Mouse (Mus musculus): ENCODE measurements around the gene Htra3. TPM values are rescaled to one million over a fixed set of nuclear protein-coding genes. Genes with fewer than 3 reads are reported as not detected.
A peak's percentile ranks its signal among the peaks of the same experiment; 100 is the strongest.

The Htra3 gene
- polyA plus RNA-seq, 1 experiment from 2014 or later = 22.4 TPM

DNA sequence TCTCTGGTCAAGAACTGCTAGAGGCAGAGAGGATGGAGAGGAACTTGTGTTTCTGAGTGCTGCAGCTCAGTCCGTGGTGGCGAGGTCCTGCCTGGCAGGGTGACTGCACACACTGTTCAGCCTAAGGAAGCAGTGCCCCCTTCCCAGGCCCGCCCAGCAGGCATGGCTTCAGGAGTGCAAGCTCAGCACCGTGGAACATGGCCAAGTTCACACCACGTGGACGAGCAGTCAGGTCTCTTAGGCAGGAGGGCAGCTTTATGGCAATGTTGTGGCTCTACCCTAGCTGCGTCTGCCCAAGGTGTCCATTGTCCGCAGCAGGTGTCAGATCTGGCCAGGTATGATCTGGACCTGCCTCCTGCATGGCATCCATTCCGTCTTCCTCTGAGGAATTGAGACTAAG lies 68.4 kb downstream of the Htra3 start:
- no peaks in the 10 kb centered on the region for H3K9me3 ChIP-seq (replicated peaks; ENCODE audit: low read length)
- no peaks in the 10 kb centered on the region for H3K27me3 ChIP-seq (ENCODE audit: insufficient read depth, low read length)
- H3K4me2 ChIP-seq (ENCODE audit: low read length) = no peak overlapping the region
- H3K9ac ChIP-seq (ENCODE audit: low read depth, low read length) = no peak overlapping the region
- H3K4me3 ChIP-seq (replicated peaks; ENCODE audit: low read depth, low read length) = no peak overlapping the region
- peaks cover 3% of the 10 kb centered on the region; the same call in 1 of the 2 replicates for H3K36me3 ChIP-seq (ENCODE audit: insufficient read depth, low read length)
- TF ChIP-seq CTCF (IDR thresholded peaks at IDR 0.05; ENCODE audit: low read depth) = no peak
- H3K27ac ChIP-seq = no peak overlapping the region
- WGBS = 65% methylated on average over 9 of the region's 9 CpGs
- H3K4me1 ChIP-seq (replicated peaks; ENCODE audit: insufficient read depth, low read length) = peaks cover 14% of the 10 kb centered on the region; the same call in 1 of the 2 replicates
- ATAC-seq (replicated peaks; ENCODE audit: low FRiP score, low read depth) (peak; percentile 45; the same call in 1 of the 2 replicates), DNase-seq (ENCODE audit: low spot score) (no peak)

DNA sequence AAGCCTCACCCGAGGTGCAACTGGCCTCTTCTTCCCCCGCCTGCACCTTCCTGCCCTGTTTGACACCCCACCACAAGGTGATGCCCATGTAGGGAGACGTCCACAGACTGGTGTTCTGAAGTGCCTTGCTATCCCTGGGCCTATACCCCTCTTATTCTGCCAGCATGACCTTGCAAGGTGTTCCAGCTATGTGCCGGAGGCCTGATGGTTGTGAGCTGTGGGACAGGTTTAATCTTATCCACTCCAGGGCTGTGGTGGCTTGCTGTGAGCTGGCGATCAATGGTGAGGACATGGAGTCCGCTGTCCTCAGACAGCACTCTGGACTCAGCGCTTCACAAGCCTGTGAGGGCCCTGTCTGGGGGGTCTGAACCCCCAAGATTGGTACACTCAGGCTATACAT lies 69.2 kb downstream of the Htra3 start:
- WGBS = 93% methylated on average over 7 of the region's 7 CpGs

DNA sequence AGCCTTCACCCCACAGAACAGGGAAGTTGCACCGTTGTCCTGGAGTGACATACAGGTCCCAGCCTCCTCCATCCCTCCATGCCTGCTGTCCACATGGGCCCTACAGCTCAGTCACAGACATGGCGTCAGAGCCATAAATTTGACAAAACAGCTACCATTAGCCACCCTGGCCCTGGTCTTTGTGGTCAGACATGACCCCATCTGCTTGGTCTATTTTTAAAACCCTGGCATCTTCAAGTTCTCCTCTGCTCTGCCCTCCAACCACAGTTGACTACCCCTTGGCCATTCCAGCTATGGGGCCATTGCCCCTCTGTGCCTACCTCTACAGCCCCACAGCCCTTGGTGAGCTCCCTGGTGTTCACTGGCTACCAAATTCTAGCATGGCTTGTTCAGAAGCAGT lies 69.6 kb downstream of the Htra3 start:
- Histone ChIP-seq H3K4me2 (ENCODE audit: low read length) (no peak overlapping the region), H3K9ac (ENCODE audit: low read depth, low read length) (no peak overlapping the region), H3K4me3 (replicated peaks; ENCODE audit: low read depth, low read length) (no peak overlapping the region), H3K9me3 (replicated peaks; ENCODE audit: low read length) (no peaks in the 10 kb centered on the region), H3K4me1 (replicated peaks; ENCODE audit: insufficient read depth, low read length) (peaks cover 14% of the 10 kb centered on the region; the same call in 1 of the 2 replicates), H3K27ac (no peak overlapping the region), H3K36me3 (ENCODE audit: insufficient read depth, low read length) (peaks cover 3% of the 10 kb centered on the region; the same call in 1 of the 2 replicates), H3K27me3 (ENCODE audit: insufficient read depth, low read length) (no peaks in the 10 kb centered on the region)
- DNase-seq (ENCODE audit: low spot score) (no peak), ATAC-seq (replicated peaks; ENCODE audit: low FRiP score, low read depth) (no peak)
- 44% methylated on average over 2 of the region's 2 CpGs for whole genome bisulfite sequencing
- no peak for TF ChIP-seq CTCF (IDR thresholded peaks at IDR 0.05; ENCODE audit: low read depth)

More for the DNA sequence above, 69.2 kb downstream of the Htra3 start:
- no peak for TF ChIP-seq CTCF (IDR thresholded peaks at IDR 0.05; ENCODE audit: low read depth)
- Histone ChIP-seq H3K9me3 (replicated peaks; ENCODE audit: low read length) (no peaks in the 10 kb centered on the region), H3K4me3 (replicated peaks; ENCODE audit: low read depth, low read length) (no peak overlapping the region), H3K27me3 (ENCODE audit: insufficient read depth, low read length) (no peaks in the 10 kb centered on the region), H3K9ac (ENCODE audit: low read depth, low read length) (no peak overlapping the region), H3K4me1 (replicated peaks; ENCODE audit: insufficient read depth, low read length) (peaks cover 14% of the 10 kb centered on the region; the same call in 1 of the 2 replicates), H3K27ac (no peak overlapping the region), H3K4me2 (ENCODE audit: low read length) (no peak overlapping the region), H3K36me3 (ENCODE audit: insufficient read depth, low read length) (peaks cover 3% of the 10 kb centered on the region; the same call in 1 of the 2 replicates)
- no peak for DNase-seq (ENCODE audit: low spot score)
- no peak for ATAC-seq (replicated peaks; ENCODE audit: low FRiP score, low read depth)

DNA sequence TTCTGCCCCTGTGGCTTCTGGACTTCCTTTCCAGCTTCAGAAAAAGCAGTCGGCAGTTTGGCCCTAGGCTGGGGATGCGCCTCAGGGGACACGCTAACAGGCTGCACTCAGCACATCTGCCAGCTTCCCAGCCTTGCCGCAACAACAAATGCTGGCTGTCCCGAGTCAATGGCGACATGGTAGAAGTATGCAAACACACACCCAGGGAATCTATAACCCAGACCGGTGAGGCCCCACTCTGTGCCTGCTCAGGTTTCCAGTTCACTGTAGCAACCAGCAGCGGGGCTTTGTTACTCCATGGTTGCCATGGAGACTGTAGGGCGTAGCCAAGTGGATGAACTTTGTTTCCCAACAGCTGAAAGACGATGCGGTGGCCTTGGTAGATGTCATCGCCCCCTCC lies 70.2 kb downstream of the Htra3 start:
- ATAC-seq (replicated peaks; ENCODE audit: low FRiP score, low read depth) = peak; percentile 75
- Histone ChIP-seq H3K36me3 (ENCODE audit: insufficient read depth, low read length) (peaks cover 1% of the 10 kb centered on the region; the same call in 1 of the 2 replicates), H3K4me1 (replicated peaks; ENCODE audit: insufficient read depth, low read length) (peaks cover 14% of the 10 kb centered on the region; the same call in 1 of the 2 replicates), H3K27ac (no peak overlapping the region), H3K9me3 (replicated peaks; ENCODE audit: low read length) (no peaks in the 10 kb centered on the region), H3K9ac (ENCODE audit: low read depth, low read length) (no peak overlapping the region), H3K4me2 (ENCODE audit: low read length) (no peak overlapping the region), H3K27me3 (ENCODE audit: insufficient read depth, low read length) (no peaks in the 10 kb centered on the region), H3K4me3 (replicated peaks; ENCODE audit: low read depth, low read length) (no peak overlapping the region)
- WGBS = 21% methylated on average over 12 of the region's 12 CpGs
- no peak for TF ChIP-seq CTCF (IDR thresholded peaks at IDR 0.05; ENCODE audit: low read depth)
- DNase-seq (ENCODE audit: low spot score) = peak; percentile 84

DNA sequence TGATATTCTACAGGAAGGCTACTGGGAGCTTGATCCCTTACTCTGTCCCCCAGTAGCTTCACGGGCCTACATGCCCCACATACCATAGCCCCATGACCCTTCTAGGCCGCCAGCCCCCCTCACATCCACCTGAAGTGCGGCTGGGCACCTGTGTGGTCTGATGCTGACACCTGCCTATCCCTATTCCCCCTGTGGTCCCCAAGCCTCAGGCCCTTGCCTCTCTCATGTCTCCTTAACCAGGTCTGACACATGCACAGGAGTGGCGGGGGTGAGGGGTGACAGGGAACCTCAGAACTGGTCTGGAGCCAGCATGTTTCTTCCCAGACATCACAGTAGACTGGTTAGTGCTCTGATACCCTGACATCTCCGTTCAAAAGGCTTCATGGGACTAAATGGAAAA lies 71.0 kb downstream of the Htra3 start:
- no peak overlapping the region for H3K9ac ChIP-seq (ENCODE audit: low read depth, low read length)
- no peak overlapping the region for H3K4me3 ChIP-seq (replicated peaks; ENCODE audit: low read depth, low read length)
- H3K27me3 ChIP-seq (ENCODE audit: insufficient read depth, low read length) = no peaks in the 10 kb centered on the region
- H3K9me3 ChIP-seq (replicated peaks; ENCODE audit: low read length) = no peaks in the 10 kb centered on the region
- H3K36me3 ChIP-seq (ENCODE audit: insufficient read depth, low read length) = 0 out of 2 replicates have a peak, but pooled peaks cover 3% of the 10 kb centered on the region
- TF ChIP-seq CTCF (IDR thresholded peaks at IDR 0.05; ENCODE audit: low read depth) = no peak
- WGBS = 78% methylated on average over 5 of the region's 5 CpGs
- ATAC-seq (replicated peaks; ENCODE audit: low FRiP score, low read depth) (no peak), DNase-seq (ENCODE audit: low spot score) (no peak)
- H3K4me1 ChIP-seq (replicated peaks; ENCODE audit: insufficient read depth, low read length) = peaks cover 14% of the 10 kb centered on the region; the same call in 1 of the 2 replicates
- H3K4me2 ChIP-seq (ENCODE audit: low read length) = no peak overlapping the region
- H3K27ac ChIP-seq = no peak overlapping the region

DNA sequence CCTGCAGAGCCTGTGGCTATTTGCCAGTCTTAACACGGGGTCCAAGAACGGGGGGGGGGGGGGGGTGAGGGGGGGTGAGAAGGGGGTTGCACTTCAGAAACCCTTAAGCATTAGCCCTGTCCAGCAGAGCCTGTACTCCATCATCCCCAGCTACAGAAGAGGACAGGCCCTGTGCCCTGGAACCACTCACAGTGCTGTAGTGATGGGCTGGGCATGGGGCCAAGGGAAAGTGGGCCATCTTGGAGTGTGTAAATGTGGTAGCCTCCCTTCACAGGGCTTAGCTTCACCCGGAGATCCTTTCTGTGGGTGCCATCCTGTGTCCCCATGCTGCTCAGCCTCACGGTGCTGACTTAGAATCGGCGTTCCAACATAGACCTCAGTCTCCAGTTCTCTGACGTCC lies 71.8 kb downstream of the Htra3 start:
- Histone ChIP-seq H3K9ac (ENCODE audit: low read depth, low read length) (no peak overlapping the region), H3K9me3 (replicated peaks; ENCODE audit: low read length) (no peaks in the 10 kb centered on the region), H3K4me2 (ENCODE audit: low read length) (no peak overlapping the region), H3K4me3 (replicated peaks; ENCODE audit: low read depth, low read length) (no peak overlapping the region), H3K27me3 (ENCODE audit: insufficient read depth, low read length) (no peaks in the 10 kb centered on the region), H3K36me3 (ENCODE audit: insufficient read depth, low read length) (0 out of 2 replicates have a peak, but pooled peaks cover 9% of the 10 kb centered on the region), H3K4me1 (replicated peaks; ENCODE audit: insufficient read depth, low read length) (peaks cover 14% of the 10 kb centered on the region; the same call in 1 of the 2 replicates), H3K27ac (no peak overlapping the region)
- DNase-seq (ENCODE audit: low spot score) = no peak
- 81% methylated on average over 7 of the region's 7 CpGs for WGBS
- ATAC-seq (replicated peaks; ENCODE audit: low FRiP score, low read depth) = no peak
- no peak for TF ChIP-seq CTCF (IDR thresholded peaks at IDR 0.05; ENCODE audit: low read depth)

DNA sequence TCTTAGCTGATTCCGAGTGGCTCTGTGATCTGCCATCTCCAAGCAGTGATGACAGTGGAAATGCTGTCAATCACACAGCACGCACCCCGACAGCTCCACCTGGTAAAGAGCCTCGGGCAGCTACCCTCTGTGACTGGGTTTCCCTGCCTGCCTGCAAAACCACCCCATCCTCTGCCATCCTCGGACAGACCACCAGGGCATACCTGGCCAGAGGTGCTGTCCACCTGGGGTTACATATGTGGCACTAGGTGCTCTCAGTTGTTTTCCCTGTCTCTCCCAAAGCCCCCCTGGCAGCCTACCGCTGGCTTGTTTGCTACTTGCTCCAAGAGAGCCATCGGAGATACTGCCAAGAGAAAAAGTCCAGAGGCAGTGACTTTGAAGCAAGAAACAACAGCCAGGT lies 72.8 kb downstream of the Htra3 start:
- no peak for ATAC-seq (replicated peaks; ENCODE audit: low FRiP score, low read depth)
- no peak for TF ChIP-seq CTCF (IDR thresholded peaks at IDR 0.05; ENCODE audit: low read depth)
- WGBS = 90% methylated on average over 7 of the region's 7 CpGs

More for the DNA sequence above, 72.8 kb downstream of the Htra3 start:
- Histone ChIP-seq H3K9ac (ENCODE audit: low read depth, low read length) (no peak overlapping the region), H3K27me3 (ENCODE audit: insufficient read depth, low read length) (no peaks in the 10 kb centered on the region), H3K4me3 (replicated peaks; ENCODE audit: low read depth, low read length) (no peak overlapping the region), H3K27ac (no peak overlapping the region), H3K4me1 (replicated peaks; ENCODE audit: insufficient read depth, low read length) (peaks cover 14% of the 10 kb centered on the region; the same call in 1 of the 2 replicates), H3K36me3 (ENCODE audit: insufficient read depth, low read length) (0 out of 2 replicates have a peak, but pooled peaks cover 14% of the 10 kb centered on the region), H3K4me2 (ENCODE audit: low read length) (no peak overlapping the region), H3K9me3 (replicated peaks; ENCODE audit: low read length) (no peaks in the 10 kb centered on the region)
- DNase-seq (ENCODE audit: low spot score) = no peak

All from kidney, postnatal 0 days (tissue).